Mouse (Mus musculus) neural tube, embryonic 12.5 days (tissue): ENCODE results near the gene Tmem132c. TPM values are rescaled to one million over a fixed set of nuclear protein-coding genes. Genes with fewer than 3 reads are reported as not detected.

Experiments used
- ATAC-seq: fragments of 200-750 bp; cut with Nextera tagmentation; 2 replicates; pipeline ENCODE4 v1.8.0; 2017; ENCODE audit warnings: low read depth, mild to moderate bottlenecking, moderate TSS enrichment, moderate library complexity; ENCODE audit not compliant: low FRiP score
- H3K27ac ChIP-seq: fragments of 300-500 bp; sonication (generic); 2 replicates; pipeline ENCODE4 v1.5.1; 2016
- H3K27me3 ChIP-seq: fragments of 300-500 bp; sonication (generic); replicated peaks from 2 replicates; pipeline ENCODE4 v1.6.1; 2016; ENCODE audit warnings: mild to moderate bottlenecking
- H3K36me3 ChIP-seq: fragments of 300-500 bp; sonication (generic); 2 replicates; pipeline ENCODE4 v1.6.1; 2016; ENCODE audit warnings: mild to moderate bottlenecking
- H3K4me1 ChIP-seq: fragments of 300-500 bp; sonication (generic); 2 replicates; pipeline ENCODE4 v1.6.1; 2016
- H3K4me2 ChIP-seq: fragments of 300-500 bp; sonication (generic); replicated peaks from 2 replicates; pipeline ENCODE4 v1.6.1; 2016; ENCODE audit warnings: mild to moderate bottlenecking
- H3K4me3 ChIP-seq: fragments of 300-500 bp; sonication (generic); 2 replicates; pipeline ENCODE4 v1.5.1; 2016
- H3K9ac ChIP-seq: fragments of 300-500 bp; sonication (generic); 2 replicates; pipeline ENCODE4 v1.6.1; 2016; ENCODE audit warnings: mild to moderate bottlenecking
- H3K9me3 ChIP-seq: fragments of 300-500 bp; sonication (generic); 2 replicates; pipeline ENCODE4 v1.6.1; 2016; ENCODE audit warnings: mild to moderate bottlenecking
- WGBS: fragments of 180-500 bp; shearing (Covaris S2); methylation state at CpG from one replicate; pipeline ENCODE4 v1.1.7; 2016; 5-methylcytosine and 5-hydroxymethylcytosine counted together
- polyA plus RNA-seq: library from polyadenylated mRNA; unstranded; fragments of >200 nt; fragmentation: Nextera tagmentation; extraction: Ambion mirVana; gene quantifications from 2 replicates; pipeline ENCODE4 v1.2.1, GENCODE M21; 2016

Gene Tmem132c
- polyA plus RNA-seq, 1 experiment from 2014 or later: 24.5 TPM

- WGBS: 41% methylated on average over 5 of the region's 5 CpGs
- Histone ChIP-seq H3K9me3 (no peaks in the 10 kb centered on the region), H3K4me3 (no peak overlapping the region), H3K4me2 (no peak overlapping the region), H3K4me1 (peaks cover 30% of the 10 kb centered on the region), H3K36me3 (no peaks in the 10 kb centered on the region), H3K9ac (no peak overlapping the region), H3K27me3 (peaks cover 6% of the 10 kb centered on the region; the same call in 1 of the 2 replicates), H3K27ac (no peak overlapping the region)
- ATAC-seq: no peak
Measured at GRCm38 (mm10) chr5:127481416-127481815, 239.8 kb downstream of the Tmem132c start.

- Histone ChIP-seq H3K27me3 (peaks cover 6% of the 10 kb centered on the region; the same call in 1 of the 2 replicates), H3K4me3 (no peak overlapping the region), H3K9me3 (peaks cover 5% of the 10 kb centered on the region; the same call in 1 of the 2 replicates), H3K4me1 (peaks cover 30% of the 10 kb centered on the region), H3K27ac (no peak overlapping the region), H3K36me3 (no peaks in the 10 kb centered on the region), H3K9ac (no peak overlapping the region), H3K4me2 (no peak overlapping the region)
- WGBS: 69% methylated on average over 3 of the region's 3 CpGs
- no peak for ATAC-seq
Measured at GRCm38 (mm10) chr5:127482342-127482741, 240.7 kb downstream of the Tmem132c start.

GRCm38 (mm10) chr5:127483955-127484659, 242.5 kb downstream of the Tmem132c start:
- ATAC-seq: no peak
- Histone ChIP-seq H3K27me3 (peaks cover 6% of the 10 kb centered on the region; the same call in 1 of the 2 replicates), H3K4me1 (peaks cover 20% of the 10 kb centered on the region), H3K27ac (no peak overlapping the region), H3K36me3 (no peaks in the 10 kb centered on the region), H3K4me3 (no peak overlapping the region), H3K9me3 (peaks cover 5% of the 10 kb centered on the region; the same call in 1 of the 2 replicates), H3K4me2 (peak overlapping the region; percentile 25), H3K9ac (no peak overlapping the region)
- WGBS: 13% methylated on average over 8 of the region's 8 CpGs

GRCm38 (mm10) chr5:127484813-127485486, 243.3 kb downstream of the Tmem132c start:
- no peak overlapping the region for H3K4me3 ChIP-seq
- WGBS: 12% methylated on average over 13 of the region's 13 CpGs
- no peak for ATAC-seq
- no peak overlapping the region for H3K27ac ChIP-seq
- H3K9ac ChIP-seq: no peak overlapping the region
- peaks cover 5% of the 10 kb centered on the region; the same call in 1 of the 2 replicates for H3K9me3 ChIP-seq
- peak overlapping the region; percentile 25 for H3K4me2 ChIP-seq
- peaks cover 20% of the 10 kb centered on the region for H3K4me1 ChIP-seq
- H3K27me3 ChIP-seq: peaks cover 6% of the 10 kb centered on the region; the same call in 1 of the 2 replicates
- H3K36me3 ChIP-seq: no peaks in the 10 kb centered on the region

- Histone ChIP-seq H3K27me3 (peaks cover 6% of the 10 kb centered on the region; the same call in 1 of the 2 replicates), H3K27ac (no peak overlapping the region), H3K9me3 (peaks cover 5% of the 10 kb centered on the region; the same call in 1 of the 2 replicates), H3K36me3 (no peaks in the 10 kb centered on the region), H3K4me1 (peaks cover 20% of the 10 kb centered on the region), H3K4me2 (no peak overlapping the region), H3K4me3 (no peak overlapping the region), H3K9ac (no peak overlapping the region)
- 93% methylated on average over 6 of the region's 6 CpGs for WGBS
- no peak for ATAC-seq
Measured at GRCm38 (mm10) chr5:127487190-127487589, 245.6 kb downstream of the Tmem132c start.

GRCm38 (mm10) chr5:127488666-127489065, 247.1 kb downstream of the Tmem132c start:
- Histone ChIP-seq H3K27me3 (0 out of 2 replicates have a peak, but pooled peaks cover 2% of the 10 kb centered on the region), H3K4me2 (no peak overlapping the region), H3K36me3 (no peaks in the 10 kb centered on the region), H3K4me1 (peaks cover 17% of the 10 kb centered on the region), H3K27ac (no peak overlapping the region), H3K9ac (no peak overlapping the region), H3K4me3 (no peak overlapping the region), H3K9me3 (peaks cover 5% of the 10 kb centered on the region; the same call in 1 of the 2 replicates)
- no peak for ATAC-seq
- 58% methylated on average over 13 of the region's 13 CpGs for WGBS

- Histone ChIP-seq H3K36me3 (no peaks in the 10 kb centered on the region), H3K4me2 (no peak overlapping the region), H3K4me1 (0 out of 2 replicates have a peak, but pooled peaks cover 5% of the 10 kb centered on the region), H3K27ac (no peak overlapping the region), H3K4me3 (no peak overlapping the region), H3K9ac (no peak overlapping the region), H3K27me3 (no peaks in the 10 kb centered on the region), H3K9me3 (peaks cover 3% of the 10 kb centered on the region; the same call in 1 of the 2 replicates)
- ATAC-seq: no peak
- WGBS: 97% methylated on average over 3 of the region's 3 CpGs
Measured at GRCm38 (mm10) chr5:127491724-127492123, 250.1 kb downstream of the Tmem132c start.

- Histone ChIP-seq H3K9ac (no peak overlapping the region), H3K4me2 (no peak overlapping the region), H3K27ac (no peak overlapping the region), H3K36me3 (no peaks in the 10 kb centered on the region), H3K4me3 (no peak overlapping the region), H3K9me3 (no peaks in the 10 kb centered on the region), H3K4me1 (peaks cover 11% of the 10 kb centered on the region; the same call in 1 of the 2 replicates), H3K27me3 (no peaks in the 10 kb centered on the region)
- ATAC-seq: no peak
- WGBS: 58% methylated on average over 7 of the region's 7 CpGs
Measured at GRCm38 (mm10) chr5:127496895-127497294, 255.3 kb downstream of the Tmem132c start.

GRCm38 (mm10) chr5:127499151-127499827, 257.7 kb downstream of the Tmem132c start:
- Histone ChIP-seq H3K4me2 (no peak overlapping the region), H3K4me1 (peaks cover 11% of the 10 kb centered on the region; the same call in 1 of the 2 replicates), H3K4me3 (no peak overlapping the region), H3K36me3 (no peaks in the 10 kb centered on the region), H3K9ac (no peak overlapping the region), H3K9me3 (no peaks in the 10 kb centered on the region), H3K27ac (no peak overlapping the region), H3K27me3 (no peaks in the 10 kb centered on the region)
- ATAC-seq: peak; percentile 29; the same call in 1 of the 2 replicates
- 54% methylated on average over 12 of the region's 12 CpGs for WGBS

GRCm38 (mm10) chr5:127502838-127503237, 261.2 kb downstream of the Tmem132c start:
- no peak for ATAC-seq
- H3K4me3 ChIP-seq: no peak overlapping the region
- no peak overlapping the region for H3K9ac ChIP-seq
- peaks cover 7% of the 10 kb centered on the region; the same call in 1 of the 2 replicates for H3K4me1 ChIP-seq
- 46% methylated on average over 7 of the region's 7 CpGs for WGBS
- no peaks in the 10 kb centered on the region for H3K9me3 ChIP-seq
- no peak overlapping the region for H3K27ac ChIP-seq
- no peak overlapping the region for H3K4me2 ChIP-seq
- H3K36me3 ChIP-seq: no peaks in the 10 kb centered on the region
- H3K27me3 ChIP-seq: no peaks in the 10 kb centered on the region

- WGBS: 75% methylated on average over 6 of the region's 6 CpGs
- H3K27me3 ChIP-seq: no peaks in the 10 kb centered on the region
Measured at GRCm38 (mm10) chr5:127505697-127506096, 264.1 kb downstream of the Tmem132c start.

GRCm38 (mm10) chr5:127511653-127512052, 270.0 kb downstream of the Tmem132c start:
- H3K4me2 ChIP-seq: no peak overlapping the region
- no peak overlapping the region for H3K4me3 ChIP-seq
- H3K27ac ChIP-seq: no peak overlapping the region
- 88% methylated on average over 6 of the region's 6 CpGs for WGBS
- no peak for ATAC-seq
- no peaks in the 10 kb centered on the region for H3K36me3 ChIP-seq
- no peaks in the 10 kb centered on the region for H3K4me1 ChIP-seq
- H3K9me3 ChIP-seq: no peaks in the 10 kb centered on the region
- no peak overlapping the region for H3K9ac ChIP-seq
- H3K27me3 ChIP-seq: no peaks in the 10 kb centered on the region

More at GRCm38 (mm10) chr5:127505697-127506096, 264.1 kb downstream of the Tmem132c start:
- no peaks in the 10 kb centered on the region for H3K4me1 ChIP-seq
- no peaks in the 10 kb centered on the region for H3K9me3 ChIP-seq
- H3K4me2 ChIP-seq: no peak overlapping the region
- no peak overlapping the region for H3K4me3 ChIP-seq
- ATAC-seq: no peak
- no peak overlapping the region for H3K9ac ChIP-seq
- H3K27ac ChIP-seq: no peak overlapping the region
- no peaks in the 10 kb centered on the region for H3K36me3 ChIP-seq
